Mouse (Mus musculus) testis, postnatal 14 days (tissue): ENCODE measurements around the gene Spint1.
A peak's percentile ranks its signal among the peaks of the same experiment; 100 is the strongest.

Source experiments
- DNase-seq: peaks from one replicate; pipeline ENCODE4 v3.0.0; 2021; ENCODE audit warnings: low spot score

Spint1 gene

DNA sequence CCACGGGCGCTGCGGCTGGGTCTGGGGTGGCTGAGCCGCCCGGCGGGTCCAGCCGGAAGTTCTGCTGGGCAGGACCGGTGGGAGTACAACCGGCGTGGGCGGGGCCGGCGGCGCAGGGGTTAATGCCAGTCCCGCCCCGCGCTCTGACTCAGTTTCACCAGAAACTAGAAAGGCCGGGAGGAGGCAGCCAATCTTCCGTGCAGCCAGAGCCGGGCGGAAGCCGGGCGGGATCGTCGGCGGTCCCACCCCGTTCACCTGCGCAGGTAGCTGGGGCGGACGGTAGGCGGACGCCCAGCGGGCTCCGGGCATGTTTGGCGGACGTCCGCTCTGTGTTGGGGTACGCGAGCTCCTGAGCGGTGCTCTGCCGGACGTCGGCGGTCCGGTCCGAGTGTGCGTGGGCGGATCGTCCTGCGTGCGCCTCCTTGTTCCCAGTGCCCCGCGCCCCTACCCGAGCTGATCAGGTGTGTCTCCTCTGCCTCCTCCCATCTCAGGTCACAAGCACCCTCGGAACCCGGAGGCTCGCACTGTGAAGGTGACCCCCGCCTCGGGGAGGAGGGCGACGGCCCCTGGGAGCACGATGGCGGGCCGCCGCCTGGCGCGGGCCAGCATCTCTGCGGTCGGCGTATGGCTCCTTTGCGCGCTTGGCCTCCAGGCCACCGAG, at the start of gene Spint1:
Gene Spint1, plus strand, starts transcription at position 153 of the 661 bp plus-strand sequence.
- peak; percentile 72 for DNase-seq

DNA sequence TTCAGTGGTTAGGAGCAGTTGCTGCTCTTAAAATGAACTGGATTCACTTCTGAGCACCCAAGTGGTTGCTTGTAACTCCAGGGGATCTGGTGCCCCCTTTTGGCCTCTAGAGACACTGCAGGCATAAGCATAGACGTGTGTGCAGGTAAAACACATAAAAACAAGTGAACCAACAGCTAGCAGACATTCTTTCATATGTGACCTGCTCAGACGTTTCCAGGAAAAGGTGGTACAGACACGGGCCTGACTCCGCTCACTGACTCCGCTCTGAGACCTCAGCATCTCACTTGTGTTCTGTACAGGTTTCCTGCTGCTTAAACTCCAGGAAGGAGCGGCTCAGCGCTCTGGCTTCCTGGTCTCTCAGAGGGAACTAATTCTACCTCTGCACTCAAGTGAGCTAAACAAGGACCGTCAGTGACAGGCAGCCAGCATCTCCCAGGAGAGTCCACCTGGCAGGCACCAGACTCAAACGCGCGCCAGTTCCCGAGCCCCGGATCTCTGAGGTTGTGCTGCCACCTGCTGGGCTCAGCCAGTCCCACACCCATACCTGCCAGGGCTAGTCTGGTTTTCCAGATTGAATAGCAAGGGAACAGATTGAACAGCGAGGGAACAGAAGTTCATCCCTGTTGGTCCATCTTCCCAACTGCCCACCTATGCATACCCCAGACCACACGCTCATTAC, 48.0 kb upstream of the Spint1 start:
- peak; percentile 71 for DNase-seq

GRCm38 (mm10) chr2:119190969-119191368, 46.2 kb upstream of the Spint1 start:
- no peak for DNase-seq

- no peak for DNase-seq
Observed at GRCm38 (mm10) chr2:119194140-119194539, 43.0 kb upstream of the Spint1 start.

DNA sequence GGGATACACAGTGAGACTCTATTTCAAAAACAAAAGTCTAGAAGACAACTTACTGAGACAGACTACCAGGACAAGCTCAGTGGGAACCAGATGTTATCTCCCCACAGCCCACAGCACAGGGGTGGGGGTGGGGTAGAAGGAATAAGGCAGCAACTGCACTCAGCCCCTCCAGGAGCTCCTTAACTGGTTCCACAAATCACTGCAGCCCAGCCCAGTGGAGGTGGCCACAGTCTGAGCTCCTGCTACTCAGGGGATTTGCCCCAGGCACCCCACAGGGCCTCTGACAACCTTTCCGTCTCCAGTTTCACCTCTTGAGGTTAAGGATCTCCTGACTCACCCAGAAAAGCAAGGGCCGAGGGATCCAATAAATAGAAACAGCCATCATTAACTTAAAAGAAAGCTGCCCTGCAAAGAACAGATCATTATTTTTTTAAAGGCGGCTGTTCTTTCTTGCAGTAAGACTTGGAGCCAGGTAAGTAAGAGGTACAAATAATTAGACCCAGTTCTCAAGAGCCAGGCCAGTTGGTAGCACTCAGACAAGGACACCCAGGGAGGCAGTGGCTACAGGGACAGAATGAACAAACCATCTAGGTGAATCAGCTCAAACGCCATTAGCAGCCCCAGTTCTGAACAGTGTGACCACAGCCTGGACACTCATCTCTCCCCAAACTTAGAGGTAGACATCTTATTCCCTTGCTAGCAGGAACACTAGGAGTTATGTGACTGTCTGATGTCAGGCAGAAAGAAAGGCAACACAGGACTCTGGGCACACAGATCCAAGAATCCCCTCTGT, 40.6 kb upstream of the Spint1 start:
- no peak for DNase-seq

DNA sequence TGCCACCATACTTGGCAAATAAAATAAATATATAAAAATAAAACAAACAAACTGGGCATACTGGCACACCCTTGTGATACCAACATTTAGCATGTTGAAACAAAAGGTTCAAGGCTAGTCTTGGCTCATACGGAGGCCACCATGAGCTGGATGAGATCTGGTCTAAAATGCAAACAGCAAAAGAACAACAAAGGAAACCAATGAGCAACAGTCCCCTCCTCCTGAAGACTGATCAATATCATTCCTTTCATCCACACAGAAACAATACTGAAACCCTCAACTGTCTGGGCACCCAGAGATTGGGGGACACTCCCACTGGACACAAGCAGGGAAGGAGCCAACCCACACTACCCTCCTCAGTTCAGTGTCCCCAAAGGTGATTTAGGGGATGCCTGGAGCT, 39.7 kb upstream of the Spint1 start:
- no peak for DNase-seq

GRCm38 (mm10) chr2:119198049-119198448, 39.1 kb upstream of the Spint1 start:
- DNase-seq: no peak

DNA sequence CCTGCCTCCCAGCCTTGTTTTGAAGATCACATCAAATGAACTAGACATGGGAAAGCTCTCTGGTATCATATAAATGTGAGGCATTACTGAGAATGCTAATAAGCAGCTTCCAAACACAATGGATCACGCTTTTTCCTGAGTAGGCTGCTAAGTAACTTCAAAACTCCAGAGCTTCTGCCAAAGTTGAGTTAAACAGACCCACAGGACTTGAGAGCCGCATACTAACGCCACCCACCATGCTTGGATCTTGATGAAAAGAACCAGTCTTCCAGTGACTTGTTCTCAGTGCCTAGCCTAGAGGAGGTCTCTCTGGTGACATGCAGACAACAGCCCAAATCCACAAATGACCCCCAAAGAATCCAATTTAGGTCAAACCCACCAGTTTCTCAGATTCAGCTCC, 38.2 kb upstream of the Spint1 start:
- DNase-seq: no peak

- no peak for DNase-seq
Observed at GRCm38 (mm10) chr2:119202914-119203453, 34.2 kb upstream of the Spint1 start.

DNA sequence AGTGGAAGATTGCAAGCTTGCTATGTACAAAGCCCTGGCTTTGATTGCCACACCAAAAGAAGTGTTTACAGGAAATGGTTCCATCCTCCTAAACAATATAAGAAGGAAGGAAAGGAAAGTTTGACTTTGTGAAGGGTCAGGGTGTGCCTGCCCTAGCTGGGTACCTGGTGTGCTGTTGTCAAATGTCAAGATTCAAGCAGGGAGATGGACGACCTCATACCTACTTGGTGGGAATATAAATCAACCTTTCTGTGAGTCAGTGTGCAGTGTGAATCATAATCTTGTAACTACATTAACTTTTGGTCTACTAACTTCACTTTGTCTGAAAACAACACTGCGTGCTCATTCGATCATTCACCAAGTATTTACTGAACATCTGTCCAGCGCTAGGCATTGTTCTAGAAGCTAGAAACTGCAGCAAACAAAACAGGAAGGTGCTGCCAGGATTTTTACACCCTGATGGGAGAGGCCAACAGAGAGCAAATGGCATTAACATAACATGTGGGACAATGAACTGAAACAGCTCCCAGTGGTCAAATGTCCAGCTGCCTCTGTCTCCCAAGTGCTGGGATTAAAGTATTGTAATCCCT, 33.2 kb upstream of the Spint1 start:
- no peak for DNase-seq

DNA sequence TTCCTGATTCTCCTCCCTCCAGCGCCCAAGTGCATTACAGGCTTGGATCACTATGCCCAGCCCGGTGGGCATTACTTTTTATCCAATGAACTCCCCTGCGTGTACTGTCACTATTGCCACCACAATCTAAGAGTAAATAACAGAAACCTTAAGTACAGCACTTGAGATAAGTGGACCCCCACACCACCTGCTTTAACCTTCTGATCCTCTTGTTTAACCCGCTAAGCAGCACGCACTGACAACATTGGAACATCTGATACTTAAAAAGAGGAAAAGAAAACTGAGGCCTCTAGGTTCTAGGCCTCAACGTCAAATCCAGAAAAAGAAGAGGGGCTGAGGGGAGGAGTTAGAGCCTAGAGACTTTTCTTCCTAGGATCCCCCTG, 29.2 kb upstream of the Spint1 start:
- DNase-seq: no peak

DNA sequence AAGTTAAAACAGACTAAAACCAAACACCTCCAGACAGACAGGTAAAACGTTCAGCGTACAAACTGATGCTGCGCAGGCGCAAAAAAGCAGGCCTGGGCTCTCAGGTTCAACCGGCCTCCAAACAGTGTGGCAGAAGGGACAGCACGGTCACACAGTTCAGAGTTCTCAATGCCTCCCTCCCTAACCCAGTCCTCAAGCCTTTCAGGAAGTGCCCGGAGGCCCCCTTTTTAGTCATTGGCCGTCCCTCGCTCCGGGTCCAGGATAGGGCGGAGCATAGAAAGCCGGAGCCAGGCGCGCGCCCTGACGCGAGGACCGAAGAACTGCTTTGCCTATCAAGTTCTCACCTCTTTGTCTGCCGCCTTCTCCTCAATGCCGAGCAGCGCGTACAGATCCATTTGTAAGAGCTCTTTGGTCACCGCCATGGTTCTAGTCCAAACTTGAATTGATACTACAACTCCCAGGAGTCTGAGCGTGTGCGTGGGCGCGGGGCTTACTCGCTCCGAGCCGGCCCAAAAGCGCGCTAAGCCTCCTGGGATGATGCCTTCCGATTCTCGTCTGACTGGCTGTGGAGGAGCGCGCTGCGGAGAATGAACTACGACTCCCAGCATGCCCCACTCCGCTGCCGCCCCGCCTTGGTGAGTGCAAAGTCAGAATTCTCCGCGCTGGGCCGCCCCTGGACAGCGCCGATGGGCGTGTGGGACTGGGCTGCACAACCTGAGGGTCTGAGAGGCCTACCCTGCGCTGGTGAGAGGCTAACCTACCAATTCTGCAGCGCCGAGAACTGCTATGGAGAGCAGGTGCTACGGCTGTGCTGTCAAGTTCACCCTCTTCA, 28.6 kb upstream of the Spint1 start, which contains the start of the genes Zfyve19 and Dnajc17:
Gene Zfyve19, plus strand, starts transcription at position 274 of the 832 bp plus-strand sequence.
Gene Dnajc17, minus strand, starts transcription at position 452 of the 832 bp plus-strand sequence.
- peak; percentile 97 for DNase-seq

DNA sequence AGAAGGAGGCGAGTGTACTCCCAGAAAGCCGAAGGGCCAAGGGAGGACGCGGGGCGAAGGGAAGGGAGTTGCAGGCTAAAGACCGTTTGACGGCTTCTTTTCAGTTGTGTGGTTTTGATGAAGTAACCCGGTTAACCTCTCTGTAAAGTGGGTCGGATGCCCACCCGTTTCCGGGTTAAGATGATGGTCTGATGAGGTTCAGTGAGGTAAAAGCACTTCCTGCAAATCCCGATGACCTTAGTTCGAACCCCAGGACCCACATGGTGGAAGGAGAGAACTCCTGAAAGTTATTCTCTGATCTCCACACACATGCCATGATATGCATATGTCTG, 28.0 kb upstream of the Spint1 start:
- DNase-seq: no peak

- DNase-seq: no peak
Observed at GRCm38 (mm10) chr2:119229775-119230704, 7.1 kb upstream of the Spint1 start, which contains the start of gene Ppp1r14d. Gene Ppp1r14d (minus strand): TSS chr2:119229906.

DNA sequence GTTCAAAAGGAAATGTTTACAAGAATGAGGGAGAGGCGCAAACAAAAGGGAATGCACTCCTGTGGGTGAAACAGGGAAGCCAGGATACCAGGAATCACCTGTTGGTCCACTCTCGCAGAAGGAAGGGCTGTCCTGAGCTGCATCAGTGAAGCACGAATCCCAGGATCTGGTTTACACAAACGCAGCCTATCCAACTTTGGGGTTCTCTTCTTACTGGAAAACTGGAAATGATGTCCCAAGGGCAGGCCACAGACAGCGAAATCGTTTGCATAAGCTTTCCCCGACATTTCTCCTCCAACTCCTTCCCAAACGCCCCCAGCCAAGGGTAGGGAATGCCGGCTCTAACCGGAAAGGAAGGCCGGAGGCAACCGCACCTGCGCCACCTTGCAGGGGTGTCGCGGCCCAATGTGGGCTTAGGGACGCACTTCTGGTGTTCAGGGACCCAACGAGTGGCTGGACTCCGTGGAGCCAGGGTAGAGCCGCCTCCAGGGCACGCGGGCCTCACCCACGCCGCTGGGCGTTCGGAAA, 416 bp upstream of the Spint1 start:
- no peak for DNase-seq

- DNase-seq: no peak
Observed at GRCm38 (mm10) chr2:119237871-119238220, 684 bp downstream of the Spint1 start.

DNA sequence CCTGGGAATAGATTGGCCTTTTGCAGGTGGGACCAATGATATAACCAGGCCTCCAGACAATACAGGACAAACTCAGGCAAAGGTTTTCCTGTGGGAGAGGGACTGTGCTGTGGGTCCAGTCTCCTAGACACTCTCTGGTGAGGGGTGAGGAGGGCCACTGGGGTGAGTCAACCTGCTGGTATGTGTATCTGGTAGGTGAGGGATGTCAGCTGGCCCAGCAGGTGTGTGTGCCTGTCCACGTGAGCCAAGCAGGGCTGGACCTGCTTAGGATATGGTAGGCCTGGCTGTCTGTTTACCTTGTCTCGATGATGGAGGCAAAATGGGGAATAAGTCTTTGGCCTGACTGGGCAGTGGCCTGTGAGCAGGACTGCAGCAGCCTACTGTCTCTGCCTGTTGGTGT, 1.5 kb downstream of the Spint1 start:
- no peak for DNase-seq

GRCm38 (mm10) chr2:119240075-119240818, 3.1 kb downstream of the Spint1 start:
- DNase-seq: no peak

- no peak for DNase-seq
Observed at GRCm38 (mm10) chr2:119240819-119241186, 3.6 kb downstream of the Spint1 start.
